Mouse (Mus musculus) lung, postnatal 25 days (tissue): ENCODE measurements around the gene Oca2.

Source experiments
- DNase-seq: peaks from one replicate; pipeline ENCODE4 v3.0.0; 2022; ENCODE audit warnings: low spot score

Gene Oca2

GRCm38 (mm10) chr7:56382706-56383105 is 143.1 kb downstream of the Oca2 start:
- DNase-seq = no peak

DNA sequence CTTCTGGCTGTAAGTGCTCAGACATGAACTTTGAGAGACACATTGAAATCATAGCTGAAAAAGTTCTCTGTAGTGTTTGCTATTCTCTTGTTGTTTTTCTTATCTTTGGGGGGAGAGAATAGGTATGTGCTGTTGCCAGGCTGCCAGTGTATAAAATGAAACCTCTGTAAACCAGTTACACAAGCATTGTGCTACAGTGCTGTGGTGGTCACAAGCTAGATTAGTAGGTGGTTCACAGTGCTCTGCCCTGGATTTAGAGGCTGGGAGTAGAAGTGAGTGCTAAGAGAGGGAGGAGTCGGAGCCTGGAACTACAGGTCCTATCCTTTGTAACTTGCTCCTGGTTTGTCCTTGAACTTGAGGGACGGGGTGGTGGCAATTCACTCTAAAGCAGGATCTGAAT is 148.7 kb downstream of the Oca2 start:
- DNase-seq = peak; percentile 15

DNA sequence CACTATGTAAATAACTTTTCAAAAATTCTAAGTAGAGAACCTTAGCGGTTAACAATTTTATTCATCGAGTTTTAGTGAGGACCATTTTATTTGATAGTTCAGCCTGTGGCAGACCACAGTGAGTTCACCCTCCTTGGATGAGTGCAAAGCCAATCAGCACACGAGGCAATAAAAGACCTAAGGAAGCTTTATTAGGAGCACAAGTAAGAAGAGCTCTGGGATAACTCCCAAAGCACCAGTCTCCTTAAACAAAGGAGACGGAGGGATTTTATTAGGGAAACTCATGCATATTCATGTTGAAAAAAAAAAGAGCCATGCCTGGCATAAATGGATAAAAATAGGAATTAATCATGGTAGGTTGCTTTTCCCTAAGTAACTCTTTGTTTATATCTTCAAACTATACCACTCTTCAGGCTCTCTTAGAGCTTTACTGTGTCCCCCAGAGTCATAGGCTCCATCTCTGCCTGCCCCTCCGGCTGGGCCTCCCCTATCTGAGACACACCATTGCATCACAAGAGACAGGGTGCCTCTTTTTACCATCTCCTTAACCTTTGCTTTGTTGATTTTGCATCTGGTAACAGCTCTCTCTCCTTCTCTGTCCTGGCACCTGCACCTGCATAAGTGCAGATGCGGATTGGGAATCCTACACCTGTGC is 178.7 kb downstream of the Oca2 start:
- no peak for DNase-seq

- peak; percentile 13 for DNase-seq
Measured at GRCm38 (mm10) chr7:56419253-56419844, 179.8 kb downstream of the Oca2 start.

GRCm38 (mm10) chr7:56421946-56422345 is 182.4 kb downstream of the Oca2 start:
- DNase-seq = no peak

DNA sequence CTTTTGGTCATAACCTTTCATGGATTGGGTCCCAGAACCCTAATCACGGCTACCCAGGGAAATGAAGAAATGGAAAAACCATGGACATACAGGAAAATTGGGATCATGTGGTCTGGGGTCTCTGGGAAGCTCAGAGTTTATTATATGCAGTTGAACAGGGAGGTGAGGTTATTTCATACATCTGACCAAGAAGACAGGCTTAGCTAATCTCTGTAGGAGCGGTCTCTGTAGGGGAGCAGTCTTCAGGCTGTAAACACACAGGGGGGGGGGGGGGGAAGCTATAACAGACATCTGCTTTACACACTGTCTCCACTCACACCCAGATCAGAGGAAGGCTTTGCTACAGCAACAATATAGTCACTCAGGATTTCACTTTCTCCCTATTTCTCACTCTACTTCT is 184.0 kb downstream of the Oca2 start:
- DNase-seq = no peak

DNA sequence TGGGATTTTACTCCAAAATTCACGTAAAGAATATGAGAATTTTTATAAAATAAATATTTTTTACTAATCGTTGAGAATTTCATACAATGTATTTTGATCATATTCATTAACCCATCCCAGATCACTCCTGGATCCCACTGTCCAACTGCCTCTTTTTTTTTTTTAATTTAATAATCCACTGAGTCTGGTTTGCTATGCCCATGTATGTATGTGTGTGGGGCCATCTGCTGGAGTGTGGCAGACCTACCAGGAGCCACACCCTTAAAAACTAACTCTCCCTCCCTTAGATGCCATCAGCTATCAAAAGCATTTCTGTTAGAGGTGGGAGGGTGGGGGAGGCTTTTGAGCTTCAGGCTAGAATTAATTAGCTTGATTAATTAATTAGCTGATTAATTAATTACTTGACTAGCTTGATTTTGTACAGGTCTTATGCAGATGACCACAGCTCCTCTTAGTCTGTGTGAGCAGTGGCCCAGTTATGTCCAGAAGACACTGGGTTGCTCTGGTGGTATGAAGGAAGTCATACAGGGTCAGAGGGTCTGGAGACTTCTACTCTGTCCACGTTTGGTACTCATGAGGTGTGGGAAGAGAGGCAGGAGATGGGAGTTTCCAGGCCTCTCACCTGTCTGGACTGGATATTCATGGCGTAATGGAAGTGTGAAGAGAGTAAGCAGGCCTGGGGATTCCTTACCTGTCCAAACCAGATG is 221.4 kb downstream of the Oca2 start:
- no peak for DNase-seq

DNA sequence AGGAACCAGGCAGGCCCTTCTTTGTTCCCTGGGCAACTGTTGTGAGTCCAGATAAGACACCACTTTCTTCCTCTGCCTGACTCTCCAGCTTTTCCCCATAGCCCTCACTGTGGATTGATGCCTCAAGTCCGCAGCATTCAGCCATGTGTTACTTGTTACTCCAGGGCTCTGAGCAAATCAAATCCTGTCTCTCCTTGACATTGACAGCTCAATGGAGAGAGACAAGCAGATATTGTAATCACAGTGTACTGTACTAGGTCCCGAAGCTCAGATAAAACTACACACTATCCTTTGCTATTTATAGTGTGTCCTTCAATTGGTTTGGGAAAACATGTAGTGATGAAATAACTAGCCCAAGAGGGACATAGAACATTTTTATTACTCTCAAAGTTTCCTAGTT is 258.7 kb downstream of the Oca2 start:
- DNase-seq = no peak

DNA sequence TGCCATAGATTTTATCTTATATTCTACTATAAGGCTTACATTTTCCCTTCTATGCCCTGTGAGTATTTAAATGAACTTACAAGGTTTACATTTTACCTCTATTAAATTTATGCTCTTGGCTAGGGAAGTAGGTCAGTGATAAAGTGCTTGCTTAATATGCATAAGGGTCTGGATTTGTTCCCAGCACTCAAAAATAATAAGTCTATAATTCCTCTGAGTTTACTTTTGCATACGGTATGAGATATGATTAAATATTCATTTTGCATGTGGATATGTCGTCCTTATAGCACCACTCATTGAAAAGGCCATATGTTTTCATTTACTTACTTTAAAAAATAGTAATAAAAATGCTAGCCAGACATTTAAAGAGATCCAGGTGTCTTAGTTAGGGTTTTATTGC is 259.8 kb downstream of the Oca2 start:
- no peak for DNase-seq

DNA sequence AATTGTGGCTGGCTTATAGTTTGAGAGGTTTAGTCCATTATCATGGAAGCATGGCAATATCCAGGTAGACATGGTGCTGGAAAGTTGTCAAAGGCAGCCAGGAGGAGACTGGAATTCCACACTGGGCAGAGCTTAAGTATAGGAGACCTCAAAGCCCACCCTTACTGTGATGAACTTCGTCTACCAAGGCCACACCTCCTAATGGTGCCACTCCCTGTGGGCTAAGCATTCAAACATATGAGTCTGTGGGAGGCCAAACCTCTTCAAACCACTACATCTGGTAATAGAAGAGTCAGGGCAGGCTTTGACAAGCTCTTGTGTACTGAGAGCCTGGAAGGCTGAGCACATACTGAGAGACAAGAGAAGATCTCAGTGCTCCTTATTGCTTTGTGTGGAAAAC is 260.2 kb downstream of the Oca2 start:
- no peak for DNase-seq

DNA sequence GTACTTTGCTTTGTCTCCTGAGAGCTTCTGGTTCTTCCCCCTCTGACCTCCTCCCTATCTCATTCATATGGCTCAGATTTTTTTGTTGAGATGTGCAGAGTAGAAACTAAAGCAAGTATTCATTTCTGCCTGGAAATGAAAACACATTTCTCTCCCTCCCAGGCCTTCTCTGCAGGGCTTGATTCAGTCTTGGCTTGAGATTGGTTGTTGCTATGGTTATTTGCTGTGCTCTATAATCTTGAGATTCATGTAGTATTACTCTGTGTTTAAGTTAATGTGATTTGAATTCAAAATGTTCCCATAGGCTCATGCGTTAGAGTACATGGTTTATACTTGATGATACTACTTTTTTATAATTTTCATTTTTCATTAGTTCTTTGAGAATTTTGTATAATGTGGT is 260.9 kb downstream of the Oca2 start:
- DNase-seq = no peak

GRCm38 (mm10) chr7:56518581-56518980 is 279.0 kb downstream of the Oca2 start:
- DNase-seq = no peak

DNA sequence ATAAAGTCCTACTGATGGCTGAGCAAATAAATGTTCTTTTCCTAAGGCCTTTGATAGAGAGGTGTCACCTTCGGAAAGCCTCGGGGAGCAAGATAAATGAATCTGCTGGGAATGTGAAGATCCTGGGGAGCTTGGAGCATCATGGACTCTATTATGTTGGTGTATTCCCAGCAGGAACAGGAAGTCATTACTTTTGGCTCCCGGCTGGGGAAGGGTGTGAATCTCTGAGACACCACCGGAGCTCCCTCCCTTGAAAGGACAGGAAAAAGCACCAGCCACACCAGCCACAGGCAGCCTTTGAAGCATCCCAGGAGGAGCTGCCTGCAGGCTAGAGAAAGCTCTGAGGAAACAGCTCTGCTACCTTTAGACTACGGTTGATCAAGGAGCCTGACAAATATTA is 280.2 kb downstream of the Oca2 start:
- no peak for DNase-seq

DNA sequence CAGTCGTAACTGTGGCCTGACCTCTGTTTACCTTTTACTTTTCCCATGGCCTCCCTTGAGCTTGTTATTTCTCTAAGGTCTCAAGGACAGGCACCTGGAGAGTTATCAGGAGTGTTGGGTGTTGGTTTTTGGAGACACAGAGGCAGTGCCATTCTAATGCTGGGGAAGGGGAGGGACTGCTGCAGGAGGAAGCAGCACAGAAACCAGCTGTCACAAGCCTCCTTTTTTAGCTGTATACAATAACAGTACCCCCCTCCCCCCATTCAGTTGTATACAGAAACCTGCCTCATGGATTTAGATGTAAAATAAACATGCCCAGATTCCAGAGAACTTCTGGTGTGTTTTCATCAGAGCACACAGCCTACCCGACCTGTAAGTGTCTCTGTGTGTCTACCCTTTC is 295.3 kb downstream of the Oca2 start:
- DNase-seq = no peak

DNA sequence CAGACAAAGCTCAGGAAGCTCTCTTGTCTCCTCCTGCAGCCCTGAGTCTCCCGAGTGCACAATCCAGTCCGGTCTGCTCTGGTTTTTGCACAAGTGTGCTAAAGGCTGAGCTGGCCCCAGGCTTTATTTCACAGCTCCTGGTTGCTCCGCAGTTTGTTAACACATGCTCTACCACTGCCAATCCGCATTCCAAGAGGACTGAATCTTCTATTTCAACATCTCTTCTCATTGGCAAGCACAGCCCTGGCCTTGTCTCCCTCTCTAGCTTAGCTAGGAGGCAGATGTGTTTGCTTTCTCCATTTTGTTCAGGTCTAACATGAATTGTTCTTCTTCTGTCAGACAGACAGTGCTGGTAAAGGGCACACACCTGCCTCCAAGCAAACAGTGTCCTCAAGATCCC is 309.7 kb downstream of the Oca2 start:
- no peak for DNase-seq

DNA sequence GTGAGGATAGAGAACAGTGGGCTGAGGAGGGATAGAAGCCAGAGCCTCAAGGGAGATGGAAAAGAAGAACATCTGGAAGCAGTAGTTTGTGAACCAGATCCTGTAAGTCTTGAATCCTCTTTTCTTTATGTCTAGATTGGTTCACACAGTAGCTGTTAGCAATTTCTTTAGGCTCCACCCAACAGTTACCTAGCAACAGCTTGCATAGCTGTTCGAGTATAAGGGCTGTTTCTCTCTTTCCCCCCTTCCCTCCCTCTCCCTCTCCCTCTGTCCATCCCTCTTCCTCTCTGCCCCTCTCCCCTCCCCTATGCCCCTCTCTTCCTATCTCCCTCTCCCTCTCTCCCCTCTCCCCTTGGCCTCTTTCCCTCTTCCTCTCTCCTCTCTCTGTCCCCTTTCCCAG is 312.2 kb downstream of the Oca2 start:
- no peak for DNase-seq
